Mouse (Mus musculus): ENCODE data around the gene Klhdc9. TPM values are rescaled to one million over a fixed set of nuclear protein-coding genes. Genes with fewer than 3 reads are reported as not detected.
A peak's percentile ranks its signal among the peaks of the same experiment; 100 is the strongest.

Gene Klhdc9
- 0.20 and 0.28 TPM in 2 replicates for polyA plus RNA-seq (2015; fragmentation: Nextera tagmentation; extraction: Ambion mirVana)

DNA sequence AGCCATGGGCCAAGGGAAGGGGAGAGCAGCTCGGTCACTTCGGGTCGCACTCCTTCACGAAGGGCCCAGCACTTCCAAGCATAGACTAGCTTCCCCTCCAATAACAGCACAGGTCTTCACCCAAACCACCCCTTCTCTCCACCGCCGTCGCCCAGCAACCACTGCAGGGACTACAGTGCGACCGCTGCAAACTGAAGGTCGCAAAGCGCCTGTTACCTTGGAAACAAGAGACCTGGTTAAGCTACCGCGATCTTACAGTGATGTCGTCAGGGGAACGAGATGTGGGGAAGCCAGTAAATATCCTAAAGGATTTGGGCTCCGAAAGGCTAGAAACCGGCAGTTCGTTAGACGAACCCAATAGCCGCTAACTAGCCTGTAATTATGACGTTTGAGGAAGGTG lies at the start of gene Klhdc9:
Klhdc9 (minus strand) TSS at position 143 of the 400 bp plus-strand sequence.
- Histone ChIP-seq H3K4me3 (ENCODE audit: low read depth, low read length) (peak within 1 kb of the TSS; percentile 62), H3K4me1 (ENCODE audit: control insufficient read depth, low read depth, low read length) (peaks cover 22% of the 10 kb centered on the region), H3K27ac (ENCODE audit: low read length) (peak within 1 kb of the TSS; percentile 31), H3K9ac (ENCODE audit: low read depth, low read length) (peak within 1 kb of the TSS; percentile 58), H3K36me3 (ENCODE audit: control insufficient read depth, insufficient read depth) (peaks cover 10% of the 10 kb centered on the region; the same call in 1 of the 2 replicates), H3K27me3 (ENCODE audit: control insufficient read depth, insufficient read depth, low read depth, low read length) (no peaks in the 10 kb centered on the region), H3K4me2 (ENCODE audit: low read depth, low read length) (peak within 1 kb of the TSS; percentile 84), H3K9me3 (replicated peaks; ENCODE audit: control insufficient read depth, low read length) (no peaks in the 10 kb centered on the region)
- ATAC-seq (ENCODE audit: low read depth), result peak; percentile 87
- 2% methylated on average over 21 of the region's 21 CpGs for WGBS (ENCODE audit: insufficient replicate concordance)

GRCm38 (mm10) chr1:171410231-171410630 lies 49.6 kb upstream of the Klhdc9 start:
- Histone ChIP-seq H3K9me3 (replicated peaks; ENCODE audit: control insufficient read depth, low read length) (no peaks in the 10 kb centered on the region), H3K4me3 (ENCODE audit: low read depth, low read length) (no peak overlapping the region), H3K36me3 (ENCODE audit: control insufficient read depth, insufficient read depth) (no peaks in the 10 kb centered on the region; the same call in 1 of the 2 replicates), H3K27me3 (ENCODE audit: control insufficient read depth, insufficient read depth, low read depth, low read length) (no peaks in the 10 kb centered on the region), H3K9ac (ENCODE audit: low read depth, low read length) (no peak overlapping the region), H3K4me1 (ENCODE audit: control insufficient read depth, low read depth, low read length) (peaks cover 23% of the 10 kb centered on the region), H3K27ac (ENCODE audit: low read length) (no peak overlapping the region), H3K4me2 (ENCODE audit: low read depth, low read length) (no peak overlapping the region)
- WGBS (ENCODE audit: insufficient replicate concordance), result 93% methylated on average over 1 of the region's 1 CpGs
- ATAC-seq (ENCODE audit: low read depth), result no peak

DNA sequence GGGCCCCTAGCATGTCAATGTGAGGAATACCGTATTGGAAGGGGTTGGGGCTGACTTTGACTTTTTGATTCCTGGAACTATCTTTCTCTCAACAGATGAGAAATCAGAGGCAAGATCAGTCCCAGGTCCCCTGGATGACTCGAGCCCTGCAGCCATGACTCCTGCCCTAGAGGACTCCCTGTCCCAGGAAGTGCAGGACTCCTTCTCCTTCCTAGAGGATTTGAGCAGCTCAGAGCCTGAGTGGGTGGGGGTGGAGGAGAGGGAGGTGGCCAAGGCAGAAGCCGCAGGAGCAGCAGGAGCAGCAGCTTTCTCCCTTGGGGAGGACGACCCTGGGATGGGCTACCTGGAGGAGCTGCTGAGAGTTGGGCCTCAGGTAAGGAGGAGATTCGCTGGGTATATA lies 46.7 kb upstream of the Klhdc9 start:
- no peaks in the 10 kb centered on the region for H3K4me1 ChIP-seq (ENCODE audit: control insufficient read depth, low read depth, low read length)
- no peak overlapping the region for H3K4me2 ChIP-seq (ENCODE audit: low read depth, low read length)
- H3K27ac ChIP-seq (ENCODE audit: low read length), result no peak overlapping the region
- H3K27me3 ChIP-seq (ENCODE audit: control insufficient read depth, insufficient read depth, low read depth, low read length), result no peaks in the 10 kb centered on the region
- H3K9ac ChIP-seq (ENCODE audit: low read depth, low read length), result no peak overlapping the region
- no peak overlapping the region for H3K4me3 ChIP-seq (ENCODE audit: low read depth, low read length)
- WGBS (ENCODE audit: insufficient replicate concordance), result 58% methylated on average over 5 of the region's 5 CpGs
- no peaks in the 10 kb centered on the region for H3K36me3 ChIP-seq (ENCODE audit: control insufficient read depth, insufficient read depth)
- H3K9me3 ChIP-seq (replicated peaks; ENCODE audit: control insufficient read depth, low read length), result no peaks in the 10 kb centered on the region
- ATAC-seq (ENCODE audit: low read depth), result no peak

GRCm38 (mm10) chr1:171402991-171403390 lies 42.4 kb upstream of the Klhdc9 start:
- WGBS (ENCODE audit: insufficient replicate concordance), result 74% methylated on average over 9 of the region's 9 CpGs
- Histone ChIP-seq H3K27ac (ENCODE audit: low read length) (no peak overlapping the region), H3K27me3 (ENCODE audit: control insufficient read depth, insufficient read depth, low read depth, low read length) (no peaks in the 10 kb centered on the region), H3K9me3 (replicated peaks; ENCODE audit: control insufficient read depth, low read length) (no peaks in the 10 kb centered on the region), H3K4me3 (ENCODE audit: low read depth, low read length) (no peak overlapping the region), H3K36me3 (ENCODE audit: control insufficient read depth, insufficient read depth) (no peaks in the 10 kb centered on the region), H3K4me2 (ENCODE audit: low read depth, low read length) (no peak overlapping the region), H3K9ac (ENCODE audit: low read depth, low read length) (no peak overlapping the region), H3K4me1 (ENCODE audit: control insufficient read depth, low read depth, low read length) (no peaks in the 10 kb centered on the region)
- no peak for ATAC-seq (ENCODE audit: low read depth)

DNA sequence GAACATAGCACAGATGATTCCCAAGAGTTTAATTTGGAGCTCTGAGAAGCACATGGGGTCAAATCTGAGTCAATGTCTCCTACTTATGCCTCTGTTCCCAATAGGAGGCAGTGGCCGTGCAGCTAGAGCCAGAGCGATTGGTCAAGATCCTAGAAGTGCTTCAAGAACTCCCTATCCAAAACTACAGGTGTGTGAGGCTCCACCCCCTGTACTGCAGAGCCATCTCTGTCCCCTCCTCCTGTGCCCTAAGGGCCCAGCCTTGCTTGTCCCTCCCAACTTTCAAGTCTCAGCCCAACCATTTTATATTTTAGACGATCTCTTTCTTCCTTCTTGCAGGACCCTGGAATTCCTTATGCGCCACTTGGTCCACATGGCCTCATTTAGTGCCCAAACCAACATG lies 41.2 kb upstream of the Klhdc9 start:
- H3K36me3 ChIP-seq (ENCODE audit: control insufficient read depth, insufficient read depth), result no peaks in the 10 kb centered on the region
- no peaks in the 10 kb centered on the region for H3K4me1 ChIP-seq (ENCODE audit: control insufficient read depth, low read depth, low read length)
- 84% methylated on average over 4 of the region's 4 CpGs for WGBS (ENCODE audit: insufficient replicate concordance)
- no peaks in the 10 kb centered on the region for H3K27me3 ChIP-seq (ENCODE audit: control insufficient read depth, insufficient read depth, low read depth, low read length)
- no peak overlapping the region for H3K27ac ChIP-seq (ENCODE audit: low read length)
- no peak for ATAC-seq (ENCODE audit: low read depth)
- H3K9me3 ChIP-seq (replicated peaks; ENCODE audit: control insufficient read depth, low read length), result no peaks in the 10 kb centered on the region
- H3K4me3 ChIP-seq (ENCODE audit: low read depth, low read length), result no peak overlapping the region
- H3K9ac ChIP-seq (ENCODE audit: low read depth, low read length), result no peak overlapping the region
- no peak overlapping the region for H3K4me2 ChIP-seq (ENCODE audit: low read depth, low read length)

DNA sequence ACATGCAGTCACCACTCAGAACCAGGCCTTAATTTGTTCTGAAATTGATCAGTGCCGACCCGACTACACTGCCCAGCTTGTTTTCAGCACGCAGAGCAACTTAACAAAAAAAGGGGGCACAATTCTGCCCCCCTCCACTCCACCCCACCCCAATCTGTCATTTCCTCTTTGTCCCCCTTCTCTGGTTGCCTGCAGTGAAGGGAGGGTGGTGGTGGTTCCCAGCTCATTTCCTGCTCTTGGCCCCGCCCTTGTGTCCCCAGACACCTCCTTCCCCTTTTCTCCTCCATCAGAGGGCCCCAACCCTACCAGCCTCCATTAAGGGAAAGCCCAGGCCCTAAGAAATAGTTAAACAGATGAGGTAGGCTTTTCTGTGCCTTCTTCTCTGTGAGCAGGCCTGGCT lies 29.5 kb upstream of the Klhdc9 start:
- Histone ChIP-seq H3K4me2 (ENCODE audit: low read depth, low read length) (no peak overlapping the region), H3K36me3 (ENCODE audit: control insufficient read depth, insufficient read depth) (no peaks in the 10 kb centered on the region), H3K9me3 (replicated peaks; ENCODE audit: control insufficient read depth, low read length) (no peaks in the 10 kb centered on the region), H3K4me3 (ENCODE audit: low read depth, low read length) (peak overlapping the region; percentile 48), H3K4me1 (ENCODE audit: control insufficient read depth, low read depth, low read length) (no peaks in the 10 kb centered on the region), H3K9ac (ENCODE audit: low read depth, low read length) (no peak overlapping the region), H3K27ac (ENCODE audit: low read length) (peak overlapping the region; percentile 77), H3K27me3 (ENCODE audit: control insufficient read depth, insufficient read depth, low read depth, low read length) (no peaks in the 10 kb centered on the region)
- peak; percentile 38; the same call in 1 of the 2 replicates for ATAC-seq (ENCODE audit: low read depth)
- WGBS (ENCODE audit: insufficient replicate concordance), result 30% methylated on average over 4 of the region's 4 CpGs

GRCm38 (mm10) chr1:171388376-171389102 lies 27.9 kb upstream of the Klhdc9 start, which contains the start of gene Arhgap30:
Gene Arhgap30, plus strand, starts transcription at chr1:171388954.
- H3K9ac ChIP-seq (ENCODE audit: low read depth, low read length), result peak within 1 kb of the TSS; percentile 25; the same call in 1 of the 2 replicates
- H3K4me2 ChIP-seq (ENCODE audit: low read depth, low read length), result peak within 1 kb of the TSS; percentile 47
- no peaks in the 10 kb centered on the region for H3K36me3 ChIP-seq (ENCODE audit: control insufficient read depth, insufficient read depth)
- 26% methylated on average over 15 of the region's 15 CpGs for WGBS (ENCODE audit: insufficient replicate concordance)
- H3K27ac ChIP-seq (ENCODE audit: low read length), result peak within 1 kb of the TSS; percentile 77
- H3K4me3 ChIP-seq (ENCODE audit: low read depth, low read length), result peak within 1 kb of the TSS; percentile 48
- no peaks in the 10 kb centered on the region for H3K27me3 ChIP-seq (ENCODE audit: control insufficient read depth, insufficient read depth, low read depth, low read length)
- peak; percentile 66 for ATAC-seq (ENCODE audit: low read depth)
- no peaks in the 10 kb centered on the region for H3K9me3 ChIP-seq (replicated peaks; ENCODE audit: control insufficient read depth, low read length)
- H3K4me1 ChIP-seq (ENCODE audit: control insufficient read depth, low read depth, low read length), result no peaks in the 10 kb centered on the region

GRCm38 (mm10) chr1:171387099-171387498 lies 26.5 kb upstream of the Klhdc9 start:
- H3K4me2 ChIP-seq (ENCODE audit: low read depth, low read length), result no peak overlapping the region
- no peaks in the 10 kb centered on the region for H3K9me3 ChIP-seq (replicated peaks; ENCODE audit: control insufficient read depth, low read length)
- WGBS (ENCODE audit: insufficient replicate concordance), result 46% methylated on average over 6 of the region's 6 CpGs
- H3K27ac ChIP-seq (ENCODE audit: low read length), result no peak overlapping the region
- H3K4me1 ChIP-seq (ENCODE audit: control insufficient read depth, low read depth, low read length), result no peaks in the 10 kb centered on the region
- H3K36me3 ChIP-seq (ENCODE audit: control insufficient read depth, insufficient read depth), result no peaks in the 10 kb centered on the region
- ATAC-seq (ENCODE audit: low read depth), result no peak
- no peak overlapping the region for H3K9ac ChIP-seq (ENCODE audit: low read depth, low read length)
- H3K27me3 ChIP-seq (ENCODE audit: control insufficient read depth, insufficient read depth, low read depth, low read length), result no peaks in the 10 kb centered on the region
- no peak overlapping the region for H3K4me3 ChIP-seq (ENCODE audit: low read depth, low read length)

- no peaks in the 10 kb centered on the region for H3K36me3 ChIP-seq (ENCODE audit: control insufficient read depth, insufficient read depth)
- no peaks in the 10 kb centered on the region for H3K9me3 ChIP-seq (replicated peaks; ENCODE audit: control insufficient read depth, low read length)
- 55% methylated on average over 9 of the region's 9 CpGs for WGBS (ENCODE audit: insufficient replicate concordance)
- no peak overlapping the region for H3K4me2 ChIP-seq (ENCODE audit: low read depth, low read length)
- H3K9ac ChIP-seq (ENCODE audit: low read depth, low read length), result no peak overlapping the region
- no peak for ATAC-seq (ENCODE audit: low read depth)
- H3K4me1 ChIP-seq (ENCODE audit: control insufficient read depth, low read depth, low read length), result no peaks in the 10 kb centered on the region; the same call in 1 of the 2 replicates
- no peak overlapping the region for H3K4me3 ChIP-seq (ENCODE audit: low read depth, low read length)
- H3K27me3 ChIP-seq (ENCODE audit: control insufficient read depth, insufficient read depth, low read depth, low read length), result peaks cover 9% of the 10 kb centered on the region
- H3K27ac ChIP-seq (ENCODE audit: low read length), result no peak overlapping the region
These were observed 24.6 kb upstream of the Klhdc9 start for GRCm38 (mm10) chr1:171385171-171385570.
